Mouse (Mus musculus) mammary gland, adult 2 months (tissue): Measurements from ENCODE around the gene Grk5. TPM values are rescaled to one million over a fixed set of nuclear protein-coding genes. Genes with fewer than 3 reads are reported as not detected.

ENCODE experiments used
- polyA plus RNA-seq: library from polyadenylated mRNA; depleted of rRNA; stranded (reverse); fragments of >200 nt; gene quantifications from 2 replicates; pipeline ENCODE4 v1.2.3, GENCODE M21; 2012; ENCODE audit warnings: low replicate concordance; rRNA removed

Gene Grk5
- polyA plus RNA-seq, result 2.3 and 5.3 TPM in 2 replicates

DNA sequence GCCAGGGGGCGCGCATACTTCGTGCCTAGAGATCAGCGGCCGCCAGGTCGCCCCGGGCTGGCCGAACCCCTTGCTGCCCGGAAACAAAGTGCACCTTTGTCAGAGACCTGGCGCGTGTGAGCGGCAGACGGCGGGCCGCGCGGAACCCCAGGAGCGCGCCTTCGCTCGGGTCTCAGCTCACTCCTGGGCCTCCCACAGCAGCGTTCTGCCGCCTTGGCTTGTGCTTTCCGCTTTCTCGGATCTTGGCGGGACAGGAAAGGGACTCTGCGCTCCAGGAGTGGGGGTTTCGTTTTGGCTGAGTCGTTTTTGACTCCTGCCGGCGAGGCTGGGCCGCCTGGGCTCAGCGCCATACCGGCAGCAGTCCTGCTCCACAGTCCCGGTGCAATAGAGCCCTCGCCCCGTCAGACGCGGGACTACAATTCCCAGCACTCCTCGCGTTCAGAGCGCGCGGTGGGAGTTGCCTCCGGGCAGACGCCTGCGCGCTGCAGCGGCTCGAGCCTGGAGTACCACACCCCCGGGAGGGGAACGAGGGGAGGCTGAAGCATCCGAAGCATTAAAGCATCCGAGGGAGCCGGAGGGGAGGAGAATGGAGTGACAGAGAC lies at the start of gene Grk5:
Gene Grk5 (plus strand): TSS at position 36 of the 602 bp plus-strand sequence.

DNA sequence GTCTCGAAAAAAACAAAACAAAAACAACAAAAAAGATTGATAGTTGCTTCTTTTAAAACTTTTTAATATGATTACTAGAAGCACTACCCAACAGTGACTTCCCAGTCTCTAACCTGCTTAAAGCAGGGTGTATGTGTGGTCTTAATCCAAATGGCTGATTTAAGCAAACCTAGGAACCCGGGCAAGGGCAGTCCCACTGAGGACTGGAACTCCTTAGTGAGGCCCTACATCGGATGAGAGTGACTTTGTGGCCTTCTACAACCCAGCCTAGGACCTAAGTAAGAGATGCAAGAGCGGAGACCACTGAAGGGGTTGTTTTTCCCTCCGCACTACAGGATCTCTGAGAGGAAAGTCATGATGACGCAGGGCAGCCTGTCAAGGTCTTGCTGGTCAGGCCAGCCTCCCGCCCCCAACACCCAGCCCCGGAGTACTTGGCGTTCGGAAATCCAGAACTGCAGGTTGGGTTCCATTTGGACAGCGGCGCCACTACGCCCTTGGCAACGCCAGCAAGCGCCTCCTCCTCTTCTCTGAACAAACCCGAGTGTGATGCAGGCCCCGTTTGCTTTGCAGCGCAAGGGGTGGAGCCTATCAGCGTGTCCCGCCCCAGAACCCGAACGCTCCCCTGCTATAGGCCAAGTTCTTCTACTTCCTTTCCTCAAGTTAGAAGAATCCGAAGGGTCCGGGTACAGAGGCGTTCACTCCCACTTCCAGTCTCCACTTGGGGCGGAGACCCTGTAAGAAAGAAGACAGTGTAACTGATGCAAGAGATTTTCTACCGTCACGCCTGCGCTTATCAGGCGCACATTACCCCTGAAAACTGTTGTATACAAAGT lies 28.5 kb upstream of the Grk5 start, which contains the start of gene Sfxn4:
Gene Sfxn4 (minus strand): TSS at position 612 of the 833 bp plus-strand sequence.

DNA sequence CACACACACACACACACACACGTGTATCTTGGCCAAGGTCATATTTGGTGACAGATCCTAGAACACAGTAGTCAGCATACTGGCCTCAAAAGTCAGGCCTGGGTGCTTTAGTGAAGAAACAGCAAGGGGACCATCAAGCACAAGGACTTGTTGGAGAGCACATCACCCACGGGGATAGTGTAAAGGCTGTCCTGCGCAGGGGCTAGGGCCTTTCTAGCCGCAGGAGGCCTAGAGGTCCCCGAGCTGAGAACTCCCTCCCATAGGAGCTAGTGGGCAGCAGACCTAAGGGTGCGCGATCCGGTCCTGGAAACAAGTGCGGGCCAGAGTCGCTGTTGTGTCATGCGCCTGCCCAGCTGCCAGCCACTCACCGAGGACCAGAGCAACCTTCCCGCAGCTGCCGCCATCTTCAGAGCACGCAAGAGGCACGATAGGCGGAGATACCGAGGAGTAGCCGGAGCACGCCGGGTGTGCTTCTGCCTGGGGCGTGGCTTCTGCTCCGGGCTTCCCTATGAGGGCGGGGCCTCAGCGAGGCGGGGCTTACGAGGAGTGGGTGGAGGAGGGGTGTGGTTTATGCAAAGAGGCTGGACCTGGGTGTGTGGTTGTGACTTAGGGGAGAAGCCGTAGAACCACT lies 15.4 kb upstream of the Grk5 start, which contains the start of gene Prdx3:
Gene Prdx3 (minus strand): TSS at position 493 of the 631 bp plus-strand sequence.

DNA sequence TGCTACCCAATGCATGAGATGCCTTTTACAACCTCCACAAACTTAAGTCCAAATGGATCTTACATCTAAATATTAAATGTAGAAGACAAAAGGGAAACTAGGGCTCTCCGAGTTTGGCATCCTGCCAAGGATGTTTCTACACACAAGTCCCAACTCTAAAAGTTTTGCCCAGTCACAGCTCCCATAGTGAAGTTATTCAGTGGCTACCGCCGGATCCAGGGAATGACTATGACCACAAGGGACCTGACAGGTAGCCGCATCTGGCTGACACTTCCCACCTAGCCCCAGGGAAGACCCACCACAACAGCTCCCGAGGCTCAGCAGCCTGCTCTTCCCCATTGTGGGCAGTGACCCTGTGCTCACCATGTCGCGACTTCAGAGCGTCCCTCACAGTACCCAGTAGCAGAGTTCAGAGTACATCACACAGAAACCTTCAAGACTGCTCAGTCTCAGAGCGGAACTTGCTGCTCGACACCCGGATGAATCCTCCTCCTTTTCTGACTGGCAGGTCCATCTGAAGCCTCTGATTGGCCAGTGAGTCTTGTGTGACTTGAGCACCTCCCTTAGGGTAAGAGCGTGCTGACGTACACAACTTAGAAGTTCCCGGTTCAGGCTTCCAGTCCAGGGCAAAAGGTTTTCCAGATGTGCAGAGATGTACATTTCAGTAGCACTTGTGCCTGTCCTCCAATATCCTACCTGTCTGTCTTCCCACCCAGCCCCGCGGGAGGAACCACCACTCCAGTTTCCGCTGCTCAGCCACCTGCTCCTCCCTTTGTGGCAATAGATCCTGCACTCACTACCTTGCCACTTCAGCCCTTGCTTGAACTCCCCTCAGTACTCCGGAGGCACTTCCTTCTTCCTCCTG lies 251.0 kb downstream of the Grk5 start, which contains the start of gene Zfp950:
Gene Zfp950 (minus strand): TSS at position 499 of the 865 bp plus-strand sequence.

Other genes starting within 250 kb of the Grk5 start
- gene Nanos1, start 133.8 kb upstream of the Grk5 start, polyA plus RNA-seq, result 0.17 and 1.5 TPM in 2 replicates
- gene Eif3a, start 99.1 kb upstream of the Grk5 start, polyA plus RNA-seq, result 19.2 and 35.6 TPM in 2 replicates
- gene Fam45a, start 78.2 kb upstream of the Grk5 start, polyA plus RNA-seq, result 4.6 and 11.8 TPM in 2 replicates
- gene Sfxn4, start 28.3 kb upstream of the Grk5 start, polyA plus RNA-seq, result 1.3 and 3.6 TPM in 2 replicates
- gene Prdx3, start 15.2 kb upstream of the Grk5 start, polyA plus RNA-seq, result 185 and 346 TPM in 2 replicates